Comparison of ENCODE assay signal across 28 mouse cellular contexts in genomic region chr1:138461425-138461824, GRCm38 (mm10).
"Had no signal": no experiment of that assay in that cellular context is flagged by ENCODE, and none has a peak within 500 bp of the region (broad histone marks: within the 10 kb centered on the region; RNA-seq: fewer than 3 reads in every experiment).

No protein-coding gene starts in this region.

- H3K9ac ChIP-seq: embryonic facial prominence, embryonic 12.5 days; embryonic facial prominence, embryonic 13.5 days; embryonic facial prominence, embryonic 15.5 days; forebrain, embryonic 12.5 days; forebrain, embryonic 13.5 days; forebrain, embryonic 15.5 days; forebrain, postnatal 0 days had no signal

- H3K27me3 ChIP-seq: embryonic facial prominence, embryonic 12.5 days; embryonic facial prominence, embryonic 13.5 days; embryonic facial prominence, embryonic 15.5 days; forebrain, embryonic 12.5 days; forebrain, embryonic 13.5 days; forebrain, embryonic 15.5 days had no signal

- H3K4me3 ChIP-seq: embryonic facial prominence, embryonic 10.5 days; embryonic facial prominence, embryonic 12.5 days; embryonic facial prominence, embryonic 13.5 days; embryonic facial prominence, embryonic 15.5 days; erythroblast, embryonic 14.5 days; forebrain, embryonic 10.5 days; forebrain, embryonic 12.5 days; forebrain, embryonic 13.5 days; forebrain, embryonic 15.5 days; gastrocnemius, adult 2 months; heart, adult 2 months; heart, embryonic 10.5 days had no signal

- ATAC-seq: forebrain, embryonic 13.5 days; forebrain, embryonic 14.5 days; forebrain, embryonic 15.5 days; forebrain, embryonic 16.5 days; forebrain, postnatal 0 days had no signal

- H3K4me1 ChIP-seq: embryonic facial prominence, embryonic 12.5 days; embryonic facial prominence, embryonic 13.5 days; embryonic facial prominence, embryonic 15.5 days; forebrain, embryonic 10.5 days; forebrain, embryonic 13.5 days; forebrain, embryonic 15.5 days had no signal

- H3K27ac ChIP-seq: embryonic facial prominence, embryonic 10.5 days; embryonic facial prominence, embryonic 12.5 days; embryonic facial prominence, embryonic 13.5 days; embryonic facial prominence, embryonic 15.5 days; forebrain, embryonic 10.5 days; forebrain, embryonic 12.5 days; forebrain, embryonic 13.5 days; forebrain, embryonic 15.5 days; gastrocnemius, adult 2 months; heart, adult 2 months; heart, embryonic 10.5 days had no signal

- H3K9me3 ChIP-seq: embryonic facial prominence, embryonic 12.5 days; embryonic facial prominence, embryonic 15.5 days; forebrain, embryonic 15.5 days; heart, embryonic 10.5 days had no signal

- H3K36me3 ChIP-seq: embryonic facial prominence, embryonic 10.5 days; embryonic facial prominence, embryonic 12.5 days; embryonic facial prominence, embryonic 13.5 days; embryonic facial prominence, embryonic 15.5 days; forebrain, embryonic 10.5 days; forebrain, embryonic 12.5 days; forebrain, embryonic 15.5 days; heart, embryonic 10.5 days had no signal

- H3K4me2 ChIP-seq: embryonic facial prominence, embryonic 12.5 days; embryonic facial prominence, embryonic 13.5 days; embryonic facial prominence, embryonic 15.5 days; forebrain, embryonic 12.5 days; forebrain, embryonic 13.5 days; forebrain, embryonic 15.5 days had no signal

- DNase-seq: cerebellum, adult 9-10 months; cerebellum, adult 9-11 months; cerebellum, postnatal 10 days; cerebellum, postnatal 14 days; cerebellum, postnatal 25 days; cerebellum, postnatal 36 days; embryo, embryonic 11 days; forebrain, postnatal 0 days; gastrocnemius, adult 2 months; gastrocnemius, postnatal 10 days; gastrocnemius, postnatal 14 days; gastrocnemius, postnatal 25 days; gastrocnemius, postnatal 36 days; heart, adult 11 months; heart, adult 18-20 months; heart, adult 2 months had no signal
